Mouse (Mus musculus): ENCODE data around the gene Vipr1.

DNA sequence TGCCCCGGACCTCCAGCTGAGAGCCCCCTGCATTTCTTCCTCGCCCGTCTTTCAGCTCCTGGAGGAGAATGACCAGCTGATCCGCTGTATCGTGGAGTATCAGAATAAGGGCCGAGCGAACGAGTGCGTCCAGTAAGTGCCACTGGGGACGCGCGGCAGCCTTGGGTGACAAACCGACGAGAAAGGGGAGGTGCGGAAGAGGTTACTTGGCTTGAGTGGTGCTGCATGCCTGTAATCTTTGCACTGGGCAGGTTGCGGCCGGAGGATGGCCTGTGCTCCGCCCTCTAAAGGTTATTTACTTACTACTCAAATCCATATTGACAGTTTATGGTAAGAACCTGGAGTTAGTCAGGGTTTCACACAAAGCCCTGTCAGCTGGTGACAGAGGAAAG, 68.1 kb downstream of the Vipr1 start:
- no peak for TF ChIP-seq CTCF (IDR thresholded peaks at IDR 0.05; ENCODE audit: insufficient read depth, low read depth, low read length)
- 0 out of 2 replicates have a peak, but pooled peaks have one; percentile 4 for TF ChIP-seq POLR2A (IDR thresholded peaks at IDR 0.05; ENCODE audit: insufficient read depth, low read depth, low read length)
